Mouse (Mus musculus) hindbrain, postnatal 0 days (tissue): ENCODE results near the gene Crocc. TPM values are rescaled to one million over a fixed set of nuclear protein-coding genes. Genes with fewer than 3 reads are reported as not detected.

Experiments used
- ATAC-seq: fragments of 200-750 bp; cut with Nextera tagmentation; 2 replicates; pipeline ENCODE4 v1.8.0; 2017; ENCODE audit warnings: mild to moderate bottlenecking, moderate TSS enrichment, moderate library complexity
- DNase-seq: peaks from one replicate; pipeline ENCODE4 v3.0.0-alpha.2; 2015; ENCODE audit warnings: low spot score
- H3K27ac ChIP-seq: fragments of 300-500 bp; sonication (generic); 2 replicates; pipeline ENCODE4 v1.5.1; 2014; ENCODE audit warnings: mild to moderate bottlenecking
- H3K27me3 ChIP-seq: fragments of 300-500 bp; sonication (generic); 2 replicates; pipeline ENCODE4 v1.6.1; 2014; ENCODE audit warnings: low read length, mixed read lengths; ENCODE audit not compliant: insufficient read depth
- H3K36me3 ChIP-seq: fragments of 300-500 bp; sonication (generic); 2 replicates; pipeline ENCODE4 v1.6.1; 2014; ENCODE audit warnings: low read length, mixed read lengths; ENCODE audit not compliant: insufficient read depth
- H3K4me1 ChIP-seq: fragments of 300-500 bp; sonication (generic); 2 replicates; pipeline ENCODE4 v1.6.1; 2014; ENCODE audit warnings: antibody characterized with exemption, low read length, mixed read lengths; ENCODE audit not compliant: insufficient read depth
- H3K4me2 ChIP-seq: fragments of 300-500 bp; sonication (generic); 2 replicates; pipeline ENCODE4 v1.6.1; 2014; ENCODE audit warnings: low read depth, mild to moderate bottlenecking, low read length, moderate library complexity, mixed read lengths
- H3K4me3 ChIP-seq: fragments of 300-500 bp; sonication (generic); 2 replicates; pipeline ENCODE4 v1.5.1; 2014; ENCODE audit warnings: low read length
- H3K9ac ChIP-seq: fragments of 300-500 bp; sonication (generic); replicated peaks from 2 replicates; pipeline ENCODE4 v1.6.1; 2014; ENCODE audit warnings: mild to moderate bottlenecking, low read length, moderate library complexity, mixed read lengths
- H3K9me3 ChIP-seq: fragments of 300-500 bp; sonication (generic); 2 replicates; pipeline ENCODE4 v1.6.1; 2016; ENCODE audit warnings: low read length, mixed read lengths
- CTCF ChIP-seq: IDR thresholded peaks from 2 replicates; pipeline ENCODE4 v1.5.1; 2016; ENCODE audit warnings: antibody characterized with exemption, control low read depth, low read depth
- WGBS: fragments of 180-500 bp; shearing (Covaris S2); extraction: QIAGEN DNeasy Blood & Tissue Kit; methylation state at CpG from one replicate; pipeline ENCODE4 v1.1.7; 2014; 5-methylcytosine and 5-hydroxymethylcytosine counted together
- polyA plus RNA-seq: library from polyadenylated mRNA; unstranded; fragments of >200 nt; fragmentation: Nextera tagmentation; extraction: Ambion mirVana; gene quantifications from 2 replicates; pipeline ENCODE4 v1.2.1, GENCODE M21; 2015
- total RNA-seq: library from RNA; depleted of rRNA; stranded (reverse); fragments of >200 nt; gene quantifications from 2 replicates; pipeline ENCODE4 v1.2.3, GENCODE M21; 2014; rRNA removed

Gene Crocc
- total and polyA plus RNA-seq, 2 experiments from 2014 or later, result 3.9 to 18.7 TPM

- Histone ChIP-seq H3K9ac (no peak overlapping the region), H3K27me3 (no peaks in the 10 kb centered on the region), H3K36me3 (peaks cover 67% of the 10 kb centered on the region), H3K4me3 (no peak overlapping the region), H3K4me1 (no peaks in the 10 kb centered on the region), H3K27ac (no peak overlapping the region), H3K9me3 (no peaks in the 10 kb centered on the region), H3K4me2 (no peak overlapping the region)
- no peak for ATAC-seq
- DNase-seq, result no peak
- WGBS, result 75% methylated on average over 13 of the region's 13 CpGs
- TF ChIP-seq CTCF, result no peak
Measured at GRCm38 (mm10) chr4:140971691-140972090, 88.7 kb downstream of the Crocc start.

- no peaks in the 10 kb centered on the region for H3K27me3 ChIP-seq
- WGBS, result 90% methylated on average over 11 of the region's 11 CpGs
- H3K27ac ChIP-seq, result no peak overlapping the region
- no peak overlapping the region for H3K4me2 ChIP-seq
- no peak for TF ChIP-seq CTCF
- peaks cover 34% of the 10 kb centered on the region; the same call in 1 of the 2 replicates for H3K36me3 ChIP-seq
- H3K4me1 ChIP-seq, result peaks cover 9% of the 10 kb centered on the region
- ATAC-seq (no peak), DNase-seq (no peak)
- H3K9me3 ChIP-seq, result no peaks in the 10 kb centered on the region
- H3K9ac ChIP-seq, result no peak overlapping the region
- no peak overlapping the region for H3K4me3 ChIP-seq
Measured at GRCm38 (mm10) chr4:140967386-140968159, 92.8 kb downstream of the Crocc start.

Other genes with a start within 250 kb of the Crocc start
- gene Padi3, start 249.9 kb downstream of the Crocc start, total RNA-seq, result not detected in 2 replicates
- 0.05 TPM in 2 replicates for gene Padi3, start 249.9 kb downstream of the Crocc start, polyA plus RNA-seq
- 0.25 TPM in 1 of 2 replicates, not detected in the other for gene Padi1, start 214.8 kb downstream of the Crocc start, total RNA-seq
- 0.05 TPM in 1 of 2 replicates, not detected in the other for gene Padi1, start 214.8 kb downstream of the Crocc start, polyA plus RNA-seq
- 5.3 and 5.5 TPM in 2 replicates for gene Padi2, start 154.2 kb downstream of the Crocc start, total RNA-seq
- 2.7 and 3.0 TPM in 2 replicates for gene Padi2, start 154.2 kb downstream of the Crocc start, polyA plus RNA-seq
- gene Sdhb, start 99.3 kb downstream of the Crocc start, total RNA-seq, result 176 and 217 TPM in 2 replicates
- gene Sdhb, start 99.3 kb downstream of the Crocc start, polyA plus RNA-seq, result 583 and 596 TPM in 2 replicates
- 408 and 435 TPM in 2 replicates for gene Atp13a2, start 73.7 kb downstream of the Crocc start, total RNA-seq
- gene Atp13a2, start 73.7 kb downstream of the Crocc start, polyA plus RNA-seq, result 151 and 166 TPM in 2 replicates
- gene Mfap2, start 50.1 kb downstream of the Crocc start, total RNA-seq, result 20.6 and 42.3 TPM in 2 replicates
- gene Mfap2, start 50.1 kb downstream of the Crocc start, polyA plus RNA-seq, result 92.0 and 99.5 TPM in 2 replicates
- gene Necap2, start 17.8 kb upstream of the Crocc start, total RNA-seq, result 52.5 and 67.5 TPM in 2 replicates
- gene Necap2, start 17.8 kb upstream of the Crocc start, polyA plus RNA-seq, result 51.5 and 51.8 TPM in 2 replicates
- gene Spata21, start 27.8 kb upstream of the Crocc start, total RNA-seq, result 0.37 and 0.90 TPM in 2 replicates
- gene Spata21, start 27.8 kb upstream of the Crocc start, polyA plus RNA-seq, result 0.84 and 1.6 TPM in 2 replicates
- 58.7 and 68.8 TPM in 2 replicates for gene Szrd1, start 79.2 kb upstream of the Crocc start, total RNA-seq
- 16.5 and 17.0 TPM in 2 replicates for gene Szrd1, start 79.2 kb upstream of the Crocc start, polyA plus RNA-seq
- 20.8 and 22.5 TPM in 2 replicates for gene Fbxo42, start 87.4 kb upstream of the Crocc start, total RNA-seq
- 15.5 and 17.5 TPM in 2 replicates for gene Fbxo42, start 87.4 kb upstream of the Crocc start, polyA plus RNA-seq
- gene Rsg1, start 153.4 kb upstream of the Crocc start, total RNA-seq, result 2.4 and 8.7 TPM in 2 replicates
- gene Rsg1, start 153.4 kb upstream of the Crocc start, polyA plus RNA-seq, result 3.9 and 4.3 TPM in 2 replicates
- gene Arhgef19, start 178.9 kb upstream of the Crocc start, total RNA-seq, result 1.2 and 2.3 TPM in 2 replicates
- 1.2 TPM in 2 replicates for gene Arhgef19, start 178.9 kb upstream of the Crocc start, polyA plus RNA-seq
- 1.6 and 3.5 TPM in 2 replicates for gene Epha2, start 240.7 kb upstream of the Crocc start, total RNA-seq
- 0.44 and 0.46 TPM in 2 replicates for gene Epha2, start 240.7 kb upstream of the Crocc start, polyA plus RNA-seq